Mouse (Mus musculus): ENCODE results near the gene Serpinb5. TPM values are rescaled to one million over a fixed set of nuclear protein-coding genes. Genes with fewer than 3 reads are reported as not detected.
A peak's percentile ranks its signal among the peaks of the same experiment; 100 is the strongest.

Serpinb5 gene
- polyA plus RNA-seq (2015; fragmentation: Nextera tagmentation; extraction: Ambion mirVana), result 71.1 and 80.8 TPM in 2 replicates

- H3K27ac ChIP-seq (ENCODE audit: low read length), result peak within 1 kb of the TSS; percentile 54; the same call in 1 of the 2 replicates
- H3K9ac ChIP-seq (ENCODE audit: low read length), result peak within 1 kb of the TSS; percentile 35; the same call in 1 of the 2 replicates
- no peak within 1 kb of the TSS for H3K4me2 ChIP-seq (ENCODE audit: low read depth, low read length)
These were observed at the start of gene Serpinb5 for GRCm38 (mm10) chr1:106860847-106861246. Serpinb5 (plus strand) TSS chr1:106861173.

GRCm38 (mm10) chr1:106814864-106815263 lies 46.1 kb upstream of the Serpinb5 start:
- no peak overlapping the region for H3K27ac ChIP-seq (ENCODE audit: low read length)
- H3K9ac ChIP-seq (ENCODE audit: low read length), result no peak overlapping the region
- H3K36me3 ChIP-seq (ENCODE audit: control insufficient read depth, insufficient read depth, low read length), result no peaks in the 10 kb centered on the region
- 59% methylated on average over 5 of the region's 5 CpGs for WGBS
- H3K4me1 ChIP-seq (ENCODE audit: control insufficient read depth, insufficient read depth, low read length), result 0 out of 2 replicates have a peak, but pooled peaks cover 2% of the 10 kb centered on the region
- H3K4me2 ChIP-seq (ENCODE audit: low read depth, low read length), result no peak overlapping the region
- no peak overlapping the region for H3K4me3 ChIP-seq (replicated peaks; ENCODE audit: low read length)
- no peaks in the 10 kb centered on the region for H3K9me3 ChIP-seq (replicated peaks; ENCODE audit: control insufficient read depth, low read length)
- no peaks in the 10 kb centered on the region for H3K27me3 ChIP-seq (ENCODE audit: control insufficient read depth, insufficient read depth, low read length)
- ATAC-seq (ENCODE audit: insufficient read depth, low FRiP score), result no peak

More at GRCm38 (mm10) chr1:106860847-106861246, at the start of gene Serpinb5:
- Histone ChIP-seq H3K4me3 (replicated peaks; ENCODE audit: low read length) (peak within 1 kb of the TSS; percentile 36), H3K4me1 (ENCODE audit: control insufficient read depth, insufficient read depth, low read length) (no peaks in the 10 kb centered on the region), H3K36me3 (ENCODE audit: control insufficient read depth, insufficient read depth, low read length) (no peaks in the 10 kb centered on the region), H3K9me3 (replicated peaks; ENCODE audit: control insufficient read depth, low read length) (no peaks in the 10 kb centered on the region), H3K27me3 (ENCODE audit: control insufficient read depth, insufficient read depth, low read length) (no peaks in the 10 kb centered on the region)
- WGBS, result 47% methylated on average over 8 of the region's 8 CpGs
- ATAC-seq (ENCODE audit: insufficient read depth, low FRiP score), result peak; percentile 93

GRCm38 (mm10) chr1:106815265-106815664 lies 45.7 kb upstream of the Serpinb5 start:
- H3K36me3 ChIP-seq (ENCODE audit: control insufficient read depth, insufficient read depth, low read length), result no peaks in the 10 kb centered on the region
- WGBS, result 82% methylated on average over 6 of the region's 6 CpGs
- ATAC-seq (ENCODE audit: insufficient read depth, low FRiP score), result no peak
- no peak overlapping the region for H3K4me2 ChIP-seq (ENCODE audit: low read depth, low read length)
- H3K27me3 ChIP-seq (ENCODE audit: control insufficient read depth, insufficient read depth, low read length), result no peaks in the 10 kb centered on the region
- 0 out of 2 replicates have a peak, but pooled peaks cover 2% of the 10 kb centered on the region for H3K4me1 ChIP-seq (ENCODE audit: control insufficient read depth, insufficient read depth, low read length)
- H3K9me3 ChIP-seq (replicated peaks; ENCODE audit: control insufficient read depth, low read length), result no peaks in the 10 kb centered on the region
- H3K27ac ChIP-seq (ENCODE audit: low read length), result no peak overlapping the region
- H3K9ac ChIP-seq (ENCODE audit: low read length), result no peak overlapping the region
- H3K4me3 ChIP-seq (replicated peaks; ENCODE audit: low read length), result no peak overlapping the region

GRCm38 (mm10) chr1:106816766-106817165 lies 44.2 kb upstream of the Serpinb5 start:
- ATAC-seq (ENCODE audit: insufficient read depth, low FRiP score), result no peak
- Histone ChIP-seq H3K36me3 (ENCODE audit: control insufficient read depth, insufficient read depth, low read length) (no peaks in the 10 kb centered on the region), H3K4me2 (ENCODE audit: low read depth, low read length) (no peak overlapping the region), H3K9ac (ENCODE audit: low read length) (no peak overlapping the region), H3K4me3 (replicated peaks; ENCODE audit: low read length) (no peak overlapping the region), H3K27ac (ENCODE audit: low read length) (no peak overlapping the region), H3K4me1 (ENCODE audit: control insufficient read depth, insufficient read depth, low read length) (0 out of 2 replicates have a peak, but pooled peaks cover 2% of the 10 kb centered on the region), H3K27me3 (ENCODE audit: control insufficient read depth, insufficient read depth, low read length) (no peaks in the 10 kb centered on the region), H3K9me3 (replicated peaks; ENCODE audit: control insufficient read depth, low read length) (no peaks in the 10 kb centered on the region)
- 81% methylated on average over 11 of the region's 11 CpGs for WGBS

- Histone ChIP-seq H3K27ac (ENCODE audit: low read length) (no peak overlapping the region), H3K9ac (ENCODE audit: low read length) (no peak overlapping the region), H3K4me3 (replicated peaks; ENCODE audit: low read length) (no peak overlapping the region), H3K36me3 (ENCODE audit: control insufficient read depth, insufficient read depth, low read length) (no peaks in the 10 kb centered on the region), H3K27me3 (ENCODE audit: control insufficient read depth, insufficient read depth, low read length) (no peaks in the 10 kb centered on the region), H3K4me1 (ENCODE audit: control insufficient read depth, insufficient read depth, low read length) (0 out of 2 replicates have a peak, but pooled peaks cover under 1% of the 10 kb centered on the region), H3K9me3 (replicated peaks; ENCODE audit: control insufficient read depth, low read length) (no peaks in the 10 kb centered on the region), H3K4me2 (ENCODE audit: low read depth, low read length) (no peak overlapping the region)
- WGBS, result 19% methylated on average over 4 of the region's 4 CpGs
- no peak for ATAC-seq (ENCODE audit: insufficient read depth, low FRiP score)
These were observed 42.6 kb upstream of the Serpinb5 start for GRCm38 (mm10) chr1:106818323-106818722.

- Histone ChIP-seq H3K36me3 (ENCODE audit: control insufficient read depth, insufficient read depth, low read length) (no peaks in the 10 kb centered on the region), H3K4me1 (ENCODE audit: control insufficient read depth, insufficient read depth, low read length) (no peaks in the 10 kb centered on the region), H3K9me3 (replicated peaks; ENCODE audit: control insufficient read depth, low read length) (no peaks in the 10 kb centered on the region), H3K27me3 (ENCODE audit: control insufficient read depth, insufficient read depth, low read length) (no peaks in the 10 kb centered on the region), H3K4me2 (ENCODE audit: low read depth, low read length) (no peak overlapping the region), H3K9ac (ENCODE audit: low read length) (no peak overlapping the region), H3K4me3 (replicated peaks; ENCODE audit: low read length) (no peak overlapping the region), H3K27ac (ENCODE audit: low read length) (no peak overlapping the region)
- no peak for ATAC-seq (ENCODE audit: insufficient read depth, low FRiP score)
- 66% methylated on average over 3 of the region's 3 CpGs for WGBS
These were observed 38.7 kb upstream of the Serpinb5 start for GRCm38 (mm10) chr1:106822297-106822696.

- Histone ChIP-seq H3K9ac (ENCODE audit: low read length) (no peak overlapping the region), H3K4me3 (replicated peaks; ENCODE audit: low read length) (no peak overlapping the region), H3K9me3 (replicated peaks; ENCODE audit: control insufficient read depth, low read length) (no peaks in the 10 kb centered on the region), H3K4me1 (ENCODE audit: control insufficient read depth, insufficient read depth, low read length) (no peaks in the 10 kb centered on the region), H3K27me3 (ENCODE audit: control insufficient read depth, insufficient read depth, low read length) (no peaks in the 10 kb centered on the region), H3K36me3 (ENCODE audit: control insufficient read depth, insufficient read depth, low read length) (no peaks in the 10 kb centered on the region), H3K27ac (ENCODE audit: low read length) (no peak overlapping the region), H3K4me2 (ENCODE audit: low read depth, low read length) (no peak overlapping the region)
- no peak for ATAC-seq (ENCODE audit: insufficient read depth, low FRiP score)
- whole genome bisulfite sequencing, result 70% methylated on average over 4 of the region's 4 CpGs
These were observed 32.2 kb upstream of the Serpinb5 start for GRCm38 (mm10) chr1:106828784-106829183.

GRCm38 (mm10) chr1:106865543-106865942 lies 4.6 kb downstream of the Serpinb5 start:
- H3K9ac ChIP-seq (ENCODE audit: low read length), result no peak overlapping the region
- H3K4me2 ChIP-seq (ENCODE audit: low read depth, low read length), result no peak overlapping the region
- no peak overlapping the region; the same call in 1 of the 2 replicates for H3K27ac ChIP-seq (ENCODE audit: low read length)
- ATAC-seq (ENCODE audit: insufficient read depth, low FRiP score), result no peak
- H3K4me3 ChIP-seq (replicated peaks; ENCODE audit: low read length), result no peak overlapping the region
- 84% methylated on average over 6 of the region's 6 CpGs for whole genome bisulfite sequencing
- H3K4me1 ChIP-seq (ENCODE audit: control insufficient read depth, insufficient read depth, low read length), result no peaks in the 10 kb centered on the region
- H3K36me3 ChIP-seq (ENCODE audit: control insufficient read depth, insufficient read depth, low read length), result no peaks in the 10 kb centered on the region
- H3K27me3 ChIP-seq (ENCODE audit: control insufficient read depth, insufficient read depth, low read length), result no peaks in the 10 kb centered on the region
- no peaks in the 10 kb centered on the region for H3K9me3 ChIP-seq (replicated peaks; ENCODE audit: control insufficient read depth, low read length)

- H3K36me3 ChIP-seq (ENCODE audit: control insufficient read depth, insufficient read depth, low read length), result no peaks in the 10 kb centered on the region
- H3K4me1 ChIP-seq (ENCODE audit: control insufficient read depth, insufficient read depth, low read length), result no peaks in the 10 kb centered on the region
- H3K9ac ChIP-seq (ENCODE audit: low read length), result no peak overlapping the region
- no peak overlapping the region for H3K4me2 ChIP-seq (ENCODE audit: low read depth, low read length)
- H3K4me3 ChIP-seq (replicated peaks; ENCODE audit: low read length), result no peak overlapping the region
- H3K9me3 ChIP-seq (replicated peaks; ENCODE audit: control insufficient read depth, low read length), result no peaks in the 10 kb centered on the region
- ATAC-seq (ENCODE audit: insufficient read depth, low FRiP score), result peak; percentile 37; the same call in 1 of the 2 replicates
- no peaks in the 10 kb centered on the region for H3K27me3 ChIP-seq (ENCODE audit: control insufficient read depth, insufficient read depth, low read length)
- H3K27ac ChIP-seq (ENCODE audit: low read length), result no peak overlapping the region; the same call in 1 of the 2 replicates
- WGBS, result 62% methylated on average over 5 of the region's 5 CpGs
These were observed 5.1 kb downstream of the Serpinb5 start for GRCm38 (mm10) chr1:106866029-106866428.

Data from stomach, embryonic 16.5 days (tissue).